Mouse (Mus musculus) G1E-ER4 (cell line): ENCODE results near the gene Klk14. TPM values are rescaled to one million over a fixed set of nuclear protein-coding genes. Genes with fewer than 3 reads are reported as not detected.

ENCODE experiments used
- GATA1 ChIP-seq: IDR thresholded peaks from one replicate; pipeline ENCODE4 v1.8.0; 2012; ENCODE audit warnings: low read length, inconsistent platforms
- polyA plus RNA-seq: library from polyadenylated mRNA; stranded (reverse); fragments of >175 nt; gene quantifications from 2 replicates; pipeline ENCODE4 v1.2.3, GENCODE M21; 2012

Gene Klk14
- polyA plus RNA-seq, 1 experiment, result not detected

DNA sequence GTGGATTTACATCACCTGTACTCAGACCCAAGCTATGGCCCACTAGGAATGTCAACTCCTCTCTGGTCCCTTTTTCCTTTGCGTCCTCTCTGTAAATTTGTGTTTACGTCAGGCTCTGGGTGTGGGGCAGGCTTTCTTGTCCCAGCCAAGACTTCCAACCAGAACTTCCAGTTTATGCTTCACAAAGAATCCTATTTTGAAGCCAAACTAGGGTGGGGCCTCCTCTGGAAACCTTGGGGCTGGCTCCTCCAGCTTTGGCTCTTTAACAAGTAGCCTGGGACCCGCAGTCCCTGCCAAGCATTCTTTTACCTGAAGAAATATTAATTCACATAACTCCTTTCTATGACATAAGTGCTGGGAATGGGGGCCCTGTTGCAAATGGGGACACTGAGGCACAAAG lies 19.8 kb downstream of the Klk14 start:
- TF ChIP-seq GATA1, result no peak

GRCm38 (mm10) chr7:43712267-43712666 lies 22.0 kb downstream of the Klk14 start, which contains the start of gene Klk13:
TSS of gene Klk13 (plus strand) at chr7:43712567.
- no peak for TF ChIP-seq GATA1

DNA sequence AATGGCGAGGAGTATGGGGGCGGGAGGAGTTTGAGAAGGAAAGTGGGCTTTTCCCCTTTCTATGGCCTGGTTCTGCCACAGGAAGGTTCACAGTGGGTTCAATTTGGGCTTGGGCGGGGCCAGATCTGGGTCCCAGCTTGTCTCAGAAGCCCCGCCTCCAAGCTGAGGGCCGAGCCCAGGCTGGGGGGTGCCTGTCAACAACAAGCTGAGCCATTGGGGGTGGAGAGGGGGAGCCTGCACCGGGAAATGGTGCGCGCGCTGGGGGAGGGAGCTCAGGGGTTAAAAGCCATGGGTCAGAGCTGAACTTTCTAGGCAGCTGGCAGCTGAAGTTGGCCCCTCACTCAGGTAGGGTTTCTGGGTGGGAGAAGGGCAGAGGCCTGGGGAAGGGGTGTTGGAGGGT lies 22.7 kb downstream of the Klk14 start:
- TF ChIP-seq GATA1, result no peak

DNA sequence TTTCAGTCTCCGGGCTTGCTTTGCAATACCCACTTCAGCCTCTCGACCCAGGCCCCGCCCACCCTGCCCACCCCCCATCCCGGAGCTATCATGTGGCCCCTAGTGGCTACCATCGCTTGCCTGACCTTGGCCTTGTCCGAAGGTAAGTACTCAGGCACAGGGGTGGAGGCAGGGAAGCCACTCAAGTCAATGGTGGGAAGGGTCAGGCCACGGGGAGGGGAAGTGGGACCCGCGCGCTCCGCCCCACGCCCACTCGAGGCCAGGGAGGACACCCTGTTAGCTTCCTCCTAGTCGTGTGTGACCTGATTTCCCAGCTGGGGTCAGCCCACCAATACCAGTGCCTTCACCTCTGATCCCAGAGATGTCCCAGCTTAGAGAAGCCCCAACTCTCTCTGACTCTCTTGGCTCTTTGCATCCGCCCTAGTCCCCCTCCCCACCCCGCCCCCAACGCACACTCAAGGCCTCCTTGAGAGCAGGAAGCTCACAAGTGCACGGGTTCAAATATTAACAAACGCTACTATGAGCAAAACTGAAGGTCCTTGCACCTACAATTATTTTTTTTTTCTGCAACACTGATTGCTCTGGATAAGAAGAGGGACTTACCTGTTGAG lies 23.6 kb downstream of the Klk14 start:
- TF ChIP-seq GATA1, result no peak

Other genes with a start within 250 kb of the Klk14 start
- not detected in 2 replicates for gene Cldnd2, start 249.6 kb upstream of the Klk14 start, polyA plus RNA-seq
- gene Etfb, start 246.3 kb upstream of the Klk14 start, polyA plus RNA-seq, result 117 and 170 TPM in 2 replicates
- gene Gm45233, start 246.3 kb upstream of the Klk14 start, polyA plus RNA-seq, result 0.21 TPM in 1 of 2 replicates, not detected in the other
- 0.40 and 0.44 TPM in 2 replicates for gene Vsig10l, start 227.3 kb upstream of the Klk14 start, polyA plus RNA-seq
- gene Iglon5, start 200.3 kb upstream of the Klk14 start, polyA plus RNA-seq, result not detected in 2 replicates
- not detected in 2 replicates for gene 4931406B18Rik, start 184.5 kb upstream of the Klk14 start, polyA plus RNA-seq
- not detected in 2 replicates for gene Cd33, start 146.0 kb upstream of the Klk14 start, polyA plus RNA-seq
- 0.09 and 0.15 TPM in 2 replicates for gene Zfp658, start 128.2 kb upstream of the Klk14 start, polyA plus RNA-seq
- gene Zfp719, start 110.8 kb upstream of the Klk14 start, polyA plus RNA-seq, result 0.09 and 0.12 TPM in 2 replicates
- not detected in 2 replicates for gene Zfp819, start 83.2 kb upstream of the Klk14 start, polyA plus RNA-seq
- gene Ceacam18, start 55.7 kb upstream of the Klk14 start, polyA plus RNA-seq, result not detected in 2 replicates
- gene Siglece, start 30.3 kb upstream of the Klk14 start, polyA plus RNA-seq, result not detected in 2 replicates
- 25.2 and 33.9 TPM in 2 replicates for gene Ctu1, start 18.4 kb upstream of the Klk14 start, polyA plus RNA-seq
- gene Klk13, start 22.1 kb downstream of the Klk14 start, polyA plus RNA-seq, result not detected in 2 replicates
- not detected in 2 replicates for gene Klk12, start 78.5 kb downstream of the Klk14 start, polyA plus RNA-seq
- gene Klk11, start 84.2 kb downstream of the Klk14 start, polyA plus RNA-seq, result not detected in 2 replicates
- gene Klk10, start 90.6 kb downstream of the Klk14 start, polyA plus RNA-seq, result not detected in 2 replicates
- not detected in 2 replicates for gene Klk9, start 101.5 kb downstream of the Klk14 start, polyA plus RNA-seq
- not detected in 2 replicates for gene Klk8, start 107.2 kb downstream of the Klk14 start, polyA plus RNA-seq
- gene Klk7, start 120.9 kb downstream of the Klk14 start, polyA plus RNA-seq, result not detected in 2 replicates
- gene Klk6, start 134.1 kb downstream of the Klk14 start, polyA plus RNA-seq, result not detected in 2 replicates
- gene Klk5, start 151.6 kb downstream of the Klk14 start, polyA plus RNA-seq, result not detected in 2 replicates
- gene Klk4, start 190.7 kb downstream of the Klk14 start, polyA plus RNA-seq, result not detected in 2 replicates
- gene Klk15, start 243.3 kb downstream of the Klk14 start, polyA plus RNA-seq, result not detected in 2 replicates